Mouse (Mus musculus): ENCODE measurements around the gene 4930402H24Rik. TPM values are rescaled to one million over a fixed set of nuclear protein-coding genes. Genes with fewer than 3 reads are reported as not detected.
A peak's percentile ranks its signal among the peaks of the same experiment; 100 is the strongest.

4930402H24Rik gene
- polyA plus RNA-seq, 1 experiment from 2014 or later: 112 TPM

- Histone ChIP-seq H3K27ac (no peak overlapping the region), H3K9me3 (no peaks in the 10 kb centered on the region), H3K36me3 (peaks cover 55% of the 10 kb centered on the region), H3K27me3 (no peaks in the 10 kb centered on the region), H3K4me1 (replicated peaks) (no peaks in the 10 kb centered on the region), H3K4me2 (replicated peaks) (no peak overlapping the region), H3K4me3 (replicated peaks) (no peak overlapping the region), H3K9ac (replicated peaks) (no peak overlapping the region)
- WGBS: 75% methylated on average over 4 of the region's 4 CpGs
- ATAC-seq: no peak
These were observed 199.6 kb downstream of the 4930402H24Rik start for GRCm38 (mm10) chr2:130706602-130707001.

GRCm38 (mm10) chr2:130705178-130705577, 201.0 kb downstream of the 4930402H24Rik start:
- H3K27ac ChIP-seq: no peak overlapping the region; the same call in 1 of the 2 replicates
- ATAC-seq: no peak
- H3K4me2 ChIP-seq (replicated peaks): no peak overlapping the region
- 76% methylated on average over 6 of the region's 6 CpGs for WGBS
- peaks cover 2% of the 10 kb centered on the region; the same call in 1 of the 2 replicates for H3K27me3 ChIP-seq
- H3K9ac ChIP-seq (replicated peaks): no peak overlapping the region
- H3K4me3 ChIP-seq (replicated peaks): no peak overlapping the region
- no peaks in the 10 kb centered on the region for H3K4me1 ChIP-seq (replicated peaks)
- H3K9me3 ChIP-seq: no peaks in the 10 kb centered on the region
- peaks cover 41% of the 10 kb centered on the region for H3K36me3 ChIP-seq

- Histone ChIP-seq H3K4me3 (replicated peaks) (no peak overlapping the region), H3K36me3 (peaks cover 32% of the 10 kb centered on the region), H3K9me3 (no peaks in the 10 kb centered on the region), H3K27ac (no peak overlapping the region), H3K4me1 (replicated peaks) (no peaks in the 10 kb centered on the region), H3K9ac (replicated peaks) (no peak overlapping the region), H3K4me2 (replicated peaks) (no peak overlapping the region), H3K27me3 (peaks cover 10% of the 10 kb centered on the region; the same call in 1 of the 2 replicates)
- no peak for ATAC-seq
- WGBS: 72% methylated on average over 9 of the region's 9 CpGs
These were observed 201.9 kb downstream of the 4930402H24Rik start for GRCm38 (mm10) chr2:130704040-130705001.

GRCm38 (mm10) chr2:130697821-130698266, 208.4 kb downstream of the 4930402H24Rik start:
- peak overlapping the region; percentile 98 for H3K4me2 ChIP-seq (replicated peaks)
- peak overlapping the region; percentile 49 for H3K9ac ChIP-seq (replicated peaks)
- peaks cover 20% of the 10 kb centered on the region for H3K4me1 ChIP-seq (replicated peaks)
- H3K27ac ChIP-seq: no peak overlapping the region
- peak overlapping the region; percentile 52 for H3K4me3 ChIP-seq (replicated peaks)
- no peaks in the 10 kb centered on the region for H3K36me3 ChIP-seq
- ATAC-seq: peak; percentile 22; the same call in 1 of the 2 replicates
- peaks cover 52% of the 10 kb centered on the region for H3K27me3 ChIP-seq
- 0% methylated on average over 13 of the region's 14 CpGs for WGBS
- no peaks in the 10 kb centered on the region for H3K9me3 ChIP-seq

GRCm38 (mm10) chr2:130697153-130697810, 208.9 kb downstream of the 4930402H24Rik start, which contains the start of gene Slc4a11:
Slc4a11 (minus strand) TSS chr2:130697519.
- Histone ChIP-seq H3K4me3 (replicated peaks) (peak within 1 kb of the TSS; percentile 52), H3K27ac (no peak within 1 kb of the TSS), H3K4me2 (replicated peaks) (peak within 1 kb of the TSS; percentile 98), H3K27me3 (peaks cover 52% of the 10 kb centered on the region), H3K9me3 (no peaks in the 10 kb centered on the region), H3K36me3 (no peaks in the 10 kb centered on the region), H3K4me1 (replicated peaks) (peaks cover 20% of the 10 kb centered on the region), H3K9ac (replicated peaks) (peak within 1 kb of the TSS; percentile 49)
- under 1% methylated on average over 65 of the region's 65 CpGs for WGBS
- ATAC-seq: peak; percentile 68

- Histone ChIP-seq H3K27me3 (peaks cover 52% of the 10 kb centered on the region), H3K9ac (replicated peaks) (peak overlapping the region; percentile 49), H3K4me3 (replicated peaks) (peak overlapping the region; percentile 52), H3K9me3 (no peaks in the 10 kb centered on the region), H3K36me3 (no peaks in the 10 kb centered on the region), H3K4me1 (replicated peaks) (peaks cover 20% of the 10 kb centered on the region), H3K4me2 (replicated peaks) (peak overlapping the region; percentile 98), H3K27ac (no peak overlapping the region)
- WGBS: under 1% methylated on average over 30 of the region's 31 CpGs
- peak; percentile 19 for ATAC-seq
These were observed 209.5 kb downstream of the 4930402H24Rik start for GRCm38 (mm10) chr2:130696700-130697152.

- no peak overlapping the region for H3K4me2 ChIP-seq (replicated peaks)
- H3K36me3 ChIP-seq: no peaks in the 10 kb centered on the region
- WGBS: 50% methylated on average over 3 of the region's 3 CpGs
These were observed 212.6 kb downstream of the 4930402H24Rik start for GRCm38 (mm10) chr2:130693563-130693962.

GRCm38 (mm10) chr2:130689011-130689410, 217.2 kb downstream of the 4930402H24Rik start:
- Histone ChIP-seq H3K27ac (no peak overlapping the region), H3K4me2 (replicated peaks) (no peak overlapping the region), H3K36me3 (peaks cover 34% of the 10 kb centered on the region), H3K4me1 (replicated peaks) (no peaks in the 10 kb centered on the region), H3K27me3 (no peaks in the 10 kb centered on the region), H3K9me3 (no peaks in the 10 kb centered on the region), H3K9ac (replicated peaks) (no peak overlapping the region), H3K4me3 (replicated peaks) (no peak overlapping the region)
- no peak for ATAC-seq
- WGBS: 84% methylated on average over 2 of the region's 2 CpGs

More at GRCm38 (mm10) chr2:130693563-130693962, 212.6 kb downstream of the 4930402H24Rik start:
- Histone ChIP-seq H3K4me1 (replicated peaks) (peaks cover 20% of the 10 kb centered on the region), H3K27ac (no peak overlapping the region), H3K9ac (replicated peaks) (no peak overlapping the region), H3K9me3 (no peaks in the 10 kb centered on the region), H3K27me3 (peaks cover 37% of the 10 kb centered on the region), H3K4me3 (replicated peaks) (no peak overlapping the region)
- no peak for ATAC-seq

GRCm38 (mm10) chr2:130685426-130685825, 220.8 kb downstream of the 4930402H24Rik start:
- ATAC-seq: no peak
- Histone ChIP-seq H3K27me3 (no peaks in the 10 kb centered on the region), H3K4me1 (replicated peaks) (no peaks in the 10 kb centered on the region), H3K4me3 (replicated peaks) (no peak overlapping the region), H3K27ac (no peak overlapping the region), H3K36me3 (peaks cover 69% of the 10 kb centered on the region), H3K9me3 (no peaks in the 10 kb centered on the region), H3K4me2 (replicated peaks) (no peak overlapping the region), H3K9ac (replicated peaks) (no peak overlapping the region)
- 92% methylated on average over 9 of the region's 9 CpGs for WGBS

GRCm38 (mm10) chr2:130681531-130681930, 224.7 kb downstream of the 4930402H24Rik start:
- WGBS: 84% methylated on average over 3 of the region's 3 CpGs
- H3K4me1 ChIP-seq (replicated peaks): no peaks in the 10 kb centered on the region
- no peak for ATAC-seq
- no peak overlapping the region for H3K27ac ChIP-seq
- no peak overlapping the region for H3K9ac ChIP-seq (replicated peaks)
- no peaks in the 10 kb centered on the region for H3K27me3 ChIP-seq
- H3K36me3 ChIP-seq: peaks cover 100% of the 10 kb centered on the region
- no peak overlapping the region for H3K4me3 ChIP-seq (replicated peaks)
- H3K9me3 ChIP-seq: no peaks in the 10 kb centered on the region
- H3K4me2 ChIP-seq (replicated peaks): no peak overlapping the region

- ATAC-seq: no peak
- Histone ChIP-seq H3K36me3 (peaks cover 100% of the 10 kb centered on the region), H3K27ac (no peak overlapping the region), H3K9ac (replicated peaks) (no peak overlapping the region), H3K9me3 (no peaks in the 10 kb centered on the region), H3K4me1 (replicated peaks) (no peaks in the 10 kb centered on the region), H3K4me2 (replicated peaks) (no peak overlapping the region), H3K4me3 (replicated peaks) (no peak overlapping the region), H3K27me3 (no peaks in the 10 kb centered on the region)
- WGBS: 92% methylated on average over 6 of the region's 6 CpGs
These were observed 226.3 kb downstream of the 4930402H24Rik start for GRCm38 (mm10) chr2:130679899-130680298.

- H3K4me2 ChIP-seq (replicated peaks): no peak overlapping the region
- no peak for ATAC-seq
- H3K36me3 ChIP-seq: peaks cover 98% of the 10 kb centered on the region
- H3K4me3 ChIP-seq (replicated peaks): no peak overlapping the region
- 96% methylated on average over 12 of the region's 12 CpGs for WGBS
- H3K4me1 ChIP-seq (replicated peaks): no peaks in the 10 kb centered on the region
- H3K27ac ChIP-seq: no peak overlapping the region
- H3K27me3 ChIP-seq: no peaks in the 10 kb centered on the region
- no peak overlapping the region for H3K9ac ChIP-seq (replicated peaks)
- no peaks in the 10 kb centered on the region for H3K9me3 ChIP-seq
These were observed 227.1 kb downstream of the 4930402H24Rik start for GRCm38 (mm10) chr2:130679154-130679553.
